Mouse (Mus musculus): ENCODE data around the gene Kcnk10. TPM values are rescaled to one million over a fixed set of nuclear protein-coding genes. Genes with fewer than 3 reads are reported as not detected.
A peak's percentile ranks its signal among the peaks of the same experiment; 100 is the strongest.

Kcnk10 gene
- polyA plus RNA-seq, 1 experiment, result 24.0 TPM

- peaks cover 17% of the 10 kb centered on the region for H3K4me1 ChIP-seq (ENCODE audit: control insufficient read depth, insufficient read depth, low read length)
- DNase-seq, result no peak
- no peaks in the 10 kb centered on the region for H3K27me3 ChIP-seq (ENCODE audit: control insufficient read depth, insufficient read depth, low read length)
- peak overlapping the region; percentile 57; the same call in 1 of the 2 replicates for H3K27ac ChIP-seq (ENCODE audit: insufficient read depth, low read length)
- H3K4me3 ChIP-seq (replicated peaks; ENCODE audit: insufficient read depth, low read depth, low read length), result no peak overlapping the region
- 50% methylated on average over 13 of the region's 13 CpGs for WGBS
- TF ChIP-seq CTCF (IDR thresholded peaks at IDR 0.05; ENCODE audit: borderline replicate concordance, insufficient read depth, low read depth, low read length) (no peak), POLR2A (IDR thresholded peaks at IDR 0.05; ENCODE audit: borderline replicate concordance, insufficient read depth, low read length) (no peak)
Observed at GRCm38 (mm10) chr12:98524331-98525311, 53.5 kb downstream of the Kcnk10 start.

- Histone ChIP-seq H3K4me1 (ENCODE audit: control insufficient read depth, insufficient read depth, low read length) (peaks cover 10% of the 10 kb centered on the region), H3K27ac (ENCODE audit: insufficient read depth, low read length) (no peak overlapping the region), H3K27me3 (ENCODE audit: control insufficient read depth, insufficient read depth, low read length) (no peaks in the 10 kb centered on the region), H3K4me3 (replicated peaks; ENCODE audit: insufficient read depth, low read depth, low read length) (no peak overlapping the region)
- 76% methylated on average over 4 of the region's 4 CpGs for WGBS
- DNase-seq, result no peak
- no peak for TF ChIP-seq CTCF (IDR thresholded peaks at IDR 0.05; ENCODE audit: borderline replicate concordance, insufficient read depth, low read depth, low read length)
- TF ChIP-seq POLR2A (IDR thresholded peaks at IDR 0.05; ENCODE audit: borderline replicate concordance, insufficient read depth, low read length), result no peak
Observed at GRCm38 (mm10) chr12:98521311-98521710, 56.8 kb downstream of the Kcnk10 start.

- H3K27me3 ChIP-seq (ENCODE audit: control insufficient read depth, insufficient read depth, low read length), result no peaks in the 10 kb centered on the region
- H3K4me3 ChIP-seq (replicated peaks; ENCODE audit: insufficient read depth, low read depth, low read length), result no peak overlapping the region
- DNase-seq, result no peak
- 53% methylated on average over 4 of the region's 4 CpGs for WGBS
- TF ChIP-seq CTCF (IDR thresholded peaks at IDR 0.05; ENCODE audit: borderline replicate concordance, insufficient read depth, low read depth, low read length), result no peak
- TF ChIP-seq POLR2A (IDR thresholded peaks at IDR 0.05; ENCODE audit: borderline replicate concordance, insufficient read depth, low read length), result no peak
- H3K27ac ChIP-seq (ENCODE audit: insufficient read depth, low read length), result peak overlapping the region; percentile 57; the same call in 1 of the 2 replicates
- peaks cover 10% of the 10 kb centered on the region for H3K4me1 ChIP-seq (ENCODE audit: control insufficient read depth, insufficient read depth, low read length)
Observed at GRCm38 (mm10) chr12:98520568-98520931, 57.6 kb downstream of the Kcnk10 start.

- H3K27me3 ChIP-seq (ENCODE audit: control insufficient read depth, insufficient read depth, low read length), result no peaks in the 10 kb centered on the region
- H3K4me3 ChIP-seq (replicated peaks; ENCODE audit: insufficient read depth, low read depth, low read length), result no peak overlapping the region
- no peak for TF ChIP-seq CTCF (IDR thresholded peaks at IDR 0.05; ENCODE audit: borderline replicate concordance, insufficient read depth, low read depth, low read length)
- TF ChIP-seq POLR2A (IDR thresholded peaks at IDR 0.05; ENCODE audit: borderline replicate concordance, insufficient read depth, low read length), result no peak
- H3K27ac ChIP-seq (ENCODE audit: insufficient read depth, low read length), result no peak overlapping the region
- 81% methylated on average over 7 of the region's 7 CpGs for WGBS
- no peak for DNase-seq
- H3K4me1 ChIP-seq (ENCODE audit: control insufficient read depth, insufficient read depth, low read length), result peaks cover 10% of the 10 kb centered on the region
Observed at GRCm38 (mm10) chr12:98519866-98520567, 58.1 kb downstream of the Kcnk10 start.

GRCm38 (mm10) chr12:98505601-98506000 is 72.5 kb downstream of the Kcnk10 start:
- Histone ChIP-seq H3K4me3 (replicated peaks; ENCODE audit: insufficient read depth, low read depth, low read length) (no peak overlapping the region), H3K27ac (ENCODE audit: insufficient read depth, low read length) (peak overlapping the region; percentile 2; the same call in 1 of the 2 replicates), H3K4me1 (ENCODE audit: control insufficient read depth, insufficient read depth, low read length) (peaks cover 19% of the 10 kb centered on the region), H3K27me3 (ENCODE audit: control insufficient read depth, insufficient read depth, low read length) (no peaks in the 10 kb centered on the region; the same call in 1 of the 2 replicates)
- peak in 1 of 2 experiments; percentile 55 for DNase-seq
- TF ChIP-seq CTCF (IDR thresholded peaks at IDR 0.05; ENCODE audit: borderline replicate concordance, insufficient read depth, low read depth, low read length), result no peak
- no peak for TF ChIP-seq POLR2A (IDR thresholded peaks at IDR 0.05; ENCODE audit: borderline replicate concordance, insufficient read depth, low read length)
- WGBS, result 32% methylated on average over 4 of the region's 4 CpGs

- Histone ChIP-seq H3K4me1 (ENCODE audit: control insufficient read depth, insufficient read depth, low read length) (peaks cover 26% of the 10 kb centered on the region), H3K4me3 (replicated peaks; ENCODE audit: insufficient read depth, low read depth, low read length) (no peak overlapping the region), H3K27me3 (ENCODE audit: control insufficient read depth, insufficient read depth, low read length) (no peaks in the 10 kb centered on the region), H3K27ac (ENCODE audit: insufficient read depth, low read length) (no peak overlapping the region)
- TF ChIP-seq POLR2A (IDR thresholded peaks at IDR 0.05; ENCODE audit: borderline replicate concordance, insufficient read depth, low read length) (no peak), CTCF (IDR thresholded peaks at IDR 0.05; ENCODE audit: borderline replicate concordance, insufficient read depth, low read depth, low read length) (no peak)
- WGBS, result 72% methylated on average over 11 of the region's 11 CpGs
- no peak for DNase-seq
Observed at GRCm38 (mm10) chr12:98501528-98502280, 76.4 kb downstream of the Kcnk10 start.

GRCm38 (mm10) chr12:98501045-98501444 is 77.1 kb downstream of the Kcnk10 start:
- H3K27ac ChIP-seq (ENCODE audit: insufficient read depth, low read length), result no peak overlapping the region
- peaks cover 24% of the 10 kb centered on the region for H3K4me1 ChIP-seq (ENCODE audit: control insufficient read depth, insufficient read depth, low read length)
- H3K27me3 ChIP-seq (ENCODE audit: control insufficient read depth, insufficient read depth, low read length), result no peaks in the 10 kb centered on the region
- WGBS, result 84% methylated on average over 4 of the region's 4 CpGs
- TF ChIP-seq CTCF (IDR thresholded peaks at IDR 0.05; ENCODE audit: borderline replicate concordance, insufficient read depth, low read depth, low read length) (no peak), POLR2A (IDR thresholded peaks at IDR 0.05; ENCODE audit: borderline replicate concordance, insufficient read depth, low read length) (no peak)
- DNase-seq, result no peak
- H3K4me3 ChIP-seq (replicated peaks; ENCODE audit: insufficient read depth, low read depth, low read length), result no peak overlapping the region
